Mouse (Mus musculus): Measurements from ENCODE around the gene Peak1.

- TF ChIP-seq POU5F1 (IDR thresholded peaks at IDR 0.05; ENCODE audit: borderline replicate concordance, low read length) (no peak), CTCF (conservative IDR thresholded peaks at IDR 0.05; ENCODE audit: low read length) (no peak)
These were observed 33.7 kb upstream of the Peak1 start for GRCm38 (mm10) chr9:56451570-56451969.

All from E14TG2a.4 (cell line).